Mouse (Mus musculus) liver, embryonic 15.5 days (tissue): ENCODE results near the gene Slc9c1. TPM values are rescaled to one million over a fixed set of nuclear protein-coding genes. Genes with fewer than 3 reads are reported as not detected.
"Not testable (repeated sequence)": the region's sequence is repeated elsewhere in the genome, so short reads cannot be mapped to it uniquely, and the experiment has no call there.

Experiments
- ATAC-seq: fragments of 200-750 bp; cut with Nextera tagmentation; 2 replicates; pipeline ENCODE4 v1.8.0; 2017; ENCODE audit warnings: moderate number of reproducible peaks, mild to moderate bottlenecking, moderate library complexity; ENCODE audit not compliant: insufficient read depth
- H3K27ac ChIP-seq: fragments of 300-500 bp; sonication (generic); replicated peaks from 2 replicates; pipeline ENCODE4 v1.5.1; 2015; ENCODE audit warnings: mild to moderate bottlenecking, inconsistent platforms
- H3K27me3 ChIP-seq: fragments of 300-500 bp; sonication (generic); 2 replicates; pipeline ENCODE4 v1.6.1; 2015; ENCODE audit warnings: mild to moderate bottlenecking, inconsistent platforms
- H3K36me3 ChIP-seq: fragments of 300-500 bp; sonication (generic); replicated peaks from 2 replicates; pipeline ENCODE4 v1.6.1; 2015; ENCODE audit warnings: moderate library complexity, mild to moderate bottlenecking, inconsistent platforms
- H3K4me1 ChIP-seq: fragments of 300-500 bp; sonication (generic); replicated peaks from 2 replicates; pipeline ENCODE4 v1.6.1; 2015; ENCODE audit warnings: inconsistent platforms
- H3K4me2 ChIP-seq: fragments of 300-500 bp; sonication (generic); 2 replicates; pipeline ENCODE4 v1.6.1; 2015; ENCODE audit warnings: moderate library complexity, mild to moderate bottlenecking, inconsistent platforms
- H3K4me3 ChIP-seq: fragments of 300-500 bp; sonication (generic); replicated peaks from 2 replicates; pipeline ENCODE4 v1.5.1; 2015; ENCODE audit warnings: mild to moderate bottlenecking, inconsistent platforms
- H3K9ac ChIP-seq: fragments of 300-500 bp; sonication (generic); 2 replicates; pipeline ENCODE4 v1.6.1; 2015; ENCODE audit warnings: moderate library complexity, mild to moderate bottlenecking, inconsistent platforms
- H3K9me3 ChIP-seq: fragments of 300-500 bp; sonication (generic); replicated peaks from 2 replicates; pipeline ENCODE4 v1.6.1; 2016; ENCODE audit warnings: inconsistent platforms
- WGBS: fragments of 180-500 bp; shearing (Covaris S2); methylation state at CpG from one replicate; pipeline ENCODE4 v1.1.7; 2015; ENCODE audit warnings: mixed read lengths; ENCODE audit not compliant: insufficient replicate concordance; 5-methylcytosine and 5-hydroxymethylcytosine counted together
- polyA plus RNA-seq: library from polyadenylated mRNA; unstranded; fragments of >200 nt; fragmentation: Nextera tagmentation; extraction: Ambion mirVana; gene quantifications from 2 replicates; pipeline ENCODE4 v1.2.1, GENCODE M21; 2015

Gene Slc9c1
- polyA plus RNA-seq: not detected in 2 replicates

GRCm38 (mm10) chr16:45535009-45535408 is at the start of gene Slc9c1:
Gene Slc9c1 (plus strand): TSS chr16:45535309.
- H3K9me3 ChIP-seq: no peaks in the 10 kb centered on the region
- H3K27ac ChIP-seq: no peak within 1 kb of the TSS
- WGBS: 64% methylated on average over 5 of the region's 5 CpGs
- ATAC-seq: no peak
- no peaks in the 10 kb centered on the region for H3K4me1 ChIP-seq
- no peak within 1 kb of the TSS for H3K4me2 ChIP-seq
- no peak within 1 kb of the TSS for H3K9ac ChIP-seq
- no peaks in the 10 kb centered on the region for H3K36me3 ChIP-seq
- no peak within 1 kb of the TSS for H3K4me3 ChIP-seq
- H3K27me3 ChIP-seq: no peaks in the 10 kb centered on the region

- Histone ChIP-seq H3K4me3 (no peak within 1 kb of the TSS), H3K4me1 (no peaks in the 10 kb centered on the region), H3K9ac (no peak within 1 kb of the TSS), H3K27me3 (no peaks in the 10 kb centered on the region), H3K36me3 (no peaks in the 10 kb centered on the region), H3K9me3 (no peaks in the 10 kb centered on the region), H3K27ac (no peak within 1 kb of the TSS), H3K4me2 (no peak within 1 kb of the TSS)
- no peak for ATAC-seq
- WGBS: 67% methylated on average over 5 of the region's 5 CpGs
These were observed 42.2 kb upstream of the Slc9c1 start, which contains the start of gene Gm609 for GRCm38 (mm10) chr16:45492927-45493326. Gene Gm609 (minus strand): TSS chr16:45492969.

- WGBS: 51% methylated on average over 1 of the region's 1 CpGs
- H3K36me3 ChIP-seq: no peaks in the 10 kb centered on the region
- H3K9me3 ChIP-seq: no peaks in the 10 kb centered on the region
- no peak overlapping the region for H3K27ac ChIP-seq
- no peak for ATAC-seq
- H3K9ac ChIP-seq: no peak overlapping the region
- H3K27me3 ChIP-seq: no peaks in the 10 kb centered on the region
- H3K4me1 ChIP-seq: no peaks in the 10 kb centered on the region
- no peak overlapping the region for H3K4me3 ChIP-seq
- H3K4me2 ChIP-seq: no peak overlapping the region
These were observed 39.8 kb upstream of the Slc9c1 start for GRCm38 (mm10) chr16:45495326-45495725.

- ATAC-seq: no peak
- Histone ChIP-seq H3K4me2 (no peak overlapping the region), H3K36me3 (no peaks in the 10 kb centered on the region), H3K27me3 (no peaks in the 10 kb centered on the region), H3K4me3 (no peak overlapping the region), H3K27ac (no peak overlapping the region), H3K4me1 (no peaks in the 10 kb centered on the region), H3K9ac (no peak overlapping the region), H3K9me3 (no peaks in the 10 kb centered on the region)
- WGBS: 17% methylated on average over 5 of the region's 5 CpGs
These were observed 9.6 kb upstream of the Slc9c1 start for GRCm38 (mm10) chr16:45525551-45525950.

GRCm38 (mm10) chr16:45531950-45532349 is 3.2 kb upstream of the Slc9c1 start, which contains the start of gene Gm17783:
Gene Gm17783 (minus strand): TSS chr16:45532050.
- Histone ChIP-seq H3K4me1 (no peaks in the 10 kb centered on the region), H3K9me3 (no peaks in the 10 kb centered on the region), H3K36me3 (no peaks in the 10 kb centered on the region), H3K27ac (no peak within 1 kb of the TSS), H3K9ac (no peak within 1 kb of the TSS), H3K4me2 (no peak within 1 kb of the TSS), H3K27me3 (no peaks in the 10 kb centered on the region), H3K4me3 (no peak within 1 kb of the TSS)
- WGBS: 64% methylated on average over 4 of the region's 4 CpGs
- ATAC-seq: no peak

GRCm38 (mm10) chr16:45538342-45538741 is 3.2 kb downstream of the Slc9c1 start:
- H3K4me2 ChIP-seq, H3K27ac ChIP-seq, H3K9me3 ChIP-seq, H3K4me1 ChIP-seq, H3K4me3 ChIP-seq, H3K27me3 ChIP-seq, H3K9ac ChIP-seq, H3K36me3 ChIP-seq, ATAC-seq: not testable (repeated sequence)
- WGBS: 27% methylated on average over 1 of the region's 1 CpGs

GRCm38 (mm10) chr16:45542108-45542507 is 7.0 kb downstream of the Slc9c1 start:
- ATAC-seq: no peak
- no peaks in the 10 kb centered on the region for H3K9me3 ChIP-seq

GRCm38 (mm10) chr16:45544341-45544740 is 9.2 kb downstream of the Slc9c1 start:
- no peaks in the 10 kb centered on the region for H3K27me3 ChIP-seq
- no peaks in the 10 kb centered on the region for H3K9me3 ChIP-seq
- H3K4me1 ChIP-seq: no peaks in the 10 kb centered on the region
- no peak overlapping the region for H3K4me2 ChIP-seq
- no peaks in the 10 kb centered on the region for H3K36me3 ChIP-seq
- no peak overlapping the region for H3K4me3 ChIP-seq
- 28% methylated on average over 3 of the region's 3 CpGs for WGBS
- ATAC-seq: no peak
- no peak overlapping the region for H3K9ac ChIP-seq
- H3K27ac ChIP-seq: no peak overlapping the region

More at GRCm38 (mm10) chr16:45542108-45542507, 7.0 kb downstream of the Slc9c1 start:
- Histone ChIP-seq H3K4me2 (no peak overlapping the region), H3K36me3 (no peaks in the 10 kb centered on the region), H3K27me3 (no peaks in the 10 kb centered on the region), H3K4me3 (no peak overlapping the region), H3K27ac (no peak overlapping the region), H3K9ac (no peak overlapping the region), H3K4me1 (no peaks in the 10 kb centered on the region)

- H3K4me1 ChIP-seq: no peaks in the 10 kb centered on the region
- no peak for ATAC-seq
- H3K9me3 ChIP-seq: no peaks in the 10 kb centered on the region
- no peak overlapping the region for H3K4me3 ChIP-seq
- H3K36me3 ChIP-seq: no peaks in the 10 kb centered on the region
- no peak overlapping the region for H3K4me2 ChIP-seq
- no peaks in the 10 kb centered on the region for H3K27me3 ChIP-seq
- no peak overlapping the region for H3K9ac ChIP-seq
- H3K27ac ChIP-seq: no peak overlapping the region
These were observed 12.9 kb downstream of the Slc9c1 start for GRCm38 (mm10) chr16:45547982-45548381.

GRCm38 (mm10) chr16:45551579-45551978 is 16.5 kb downstream of the Slc9c1 start:
- Histone ChIP-seq H3K36me3 (no peaks in the 10 kb centered on the region), H3K9me3 (no peaks in the 10 kb centered on the region), H3K4me3 (no peak overlapping the region), H3K9ac (no peak overlapping the region), H3K27ac (no peak overlapping the region), H3K4me1 (no peaks in the 10 kb centered on the region), H3K27me3 (no peaks in the 10 kb centered on the region), H3K4me2 (no peak overlapping the region)
- WGBS: 46% methylated on average over 2 of the region's 2 CpGs
- ATAC-seq: no peak

GRCm38 (mm10) chr16:45561747-45562146 is 26.6 kb downstream of the Slc9c1 start:
- ATAC-seq: no peak
- H3K36me3 ChIP-seq: no peaks in the 10 kb centered on the region

GRCm38 (mm10) chr16:45572307-45572706 is 37.2 kb downstream of the Slc9c1 start:
- no peak overlapping the region for H3K4me3 ChIP-seq
- 20% methylated on average over 3 of the region's 3 CpGs for WGBS
- peaks cover 5% of the 10 kb centered on the region; the same call in 1 of the 2 replicates for H3K4me1 ChIP-seq
- H3K27me3 ChIP-seq: no peaks in the 10 kb centered on the region
- peak; percentile 86 for ATAC-seq
- no peaks in the 10 kb centered on the region for H3K36me3 ChIP-seq
- H3K9me3 ChIP-seq: no peaks in the 10 kb centered on the region
- H3K27ac ChIP-seq: peak overlapping the region; percentile 62
- H3K4me2 ChIP-seq: peak overlapping the region; percentile 7; the same call in 1 of the 2 replicates
- no peak overlapping the region for H3K9ac ChIP-seq

More at GRCm38 (mm10) chr16:45561747-45562146, 26.6 kb downstream of the Slc9c1 start:
- Histone ChIP-seq H3K4me2 (no peak overlapping the region), H3K9ac (no peak overlapping the region), H3K27ac (no peak overlapping the region), H3K4me3 (no peak overlapping the region), H3K27me3 (no peaks in the 10 kb centered on the region), H3K4me1 (no peaks in the 10 kb centered on the region), H3K9me3 (no peaks in the 10 kb centered on the region)
- WGBS: 19% methylated on average over 3 of the region's 3 CpGs
